Mouse (Mus musculus): ENCODE data around the gene Col25a1. TPM values are rescaled to one million over a fixed set of nuclear protein-coding genes. Genes with fewer than 3 reads are reported as not detected.
A peak's percentile ranks its signal among the peaks of the same experiment; 100 is the strongest.

Col25a1 gene
- total RNA-seq, 2 experiments from 2014 or later: 77.6 to 79.5 TPM

GRCm38 (mm10) chr3:130327039-130328015 lies 196.0 kb downstream of the Col25a1 start:
- no peak for DNase-seq

- DNase-seq: no peak
These were observed 197.6 kb downstream of the Col25a1 start for GRCm38 (mm10) chr3:130328909-130329308.

- DNase-seq: no peak
These were observed 198.7 kb downstream of the Col25a1 start for GRCm38 (mm10) chr3:130329833-130330555.

- DNase-seq: no peak
These were observed 199.3 kb downstream of the Col25a1 start for GRCm38 (mm10) chr3:130330556-130330950.

- no peak for DNase-seq
These were observed 201.1 kb downstream of the Col25a1 start for GRCm38 (mm10) chr3:130332347-130332913.

GRCm38 (mm10) chr3:130337857-130338256 lies 206.6 kb downstream of the Col25a1 start:
- peak in 1 of 2 experiments; percentile 34 for DNase-seq

GRCm38 (mm10) chr3:130338371-130338770 lies 207.1 kb downstream of the Col25a1 start:
- no peak for DNase-seq

GRCm38 (mm10) chr3:130350161-130350560 lies 218.9 kb downstream of the Col25a1 start:
- no peak for DNase-seq

GRCm38 (mm10) chr3:130354399-130355039 lies 223.2 kb downstream of the Col25a1 start:
- DNase-seq: no peak

GRCm38 (mm10) chr3:130356575-130357173 lies 225.4 kb downstream of the Col25a1 start:
- peak; percentile 39 to 45 for DNase-seq

GRCm38 (mm10) chr3:130360813-130361212 lies 229.5 kb downstream of the Col25a1 start:
- no peak for DNase-seq

GRCm38 (mm10) chr3:130361922-130362321 lies 230.6 kb downstream of the Col25a1 start:
- no peak for DNase-seq

GRCm38 (mm10) chr3:130362797-130363367 lies 231.6 kb downstream of the Col25a1 start:
- no peak for DNase-seq

- DNase-seq: no peak
These were observed 235.8 kb downstream of the Col25a1 start for GRCm38 (mm10) chr3:130366917-130367610.

- no peak for DNase-seq
These were observed 237.1 kb downstream of the Col25a1 start for GRCm38 (mm10) chr3:130368352-130368751.

GRCm38 (mm10) chr3:130369113-130369512 lies 237.8 kb downstream of the Col25a1 start:
- DNase-seq: no peak

GRCm38 (mm10) chr3:130370167-130370566 lies 238.9 kb downstream of the Col25a1 start:
- no peak for DNase-seq

- no peak for DNase-seq
These were observed 241.8 kb downstream of the Col25a1 start for GRCm38 (mm10) chr3:130373145-130373544.

GRCm38 (mm10) chr3:130374620-130375341 lies 243.5 kb downstream of the Col25a1 start:
- no peak for DNase-seq

- DNase-seq: no peak
These were observed 246.5 kb downstream of the Col25a1 start for GRCm38 (mm10) chr3:130377786-130378185.
